Mouse (Mus musculus) heart, postnatal 14 days (tissue): ENCODE measurements at regions not wholly inside any gene's neighbourhood (a gene's known extent, or its start where the extent isn't known, plus 50 kb on each side); places are given as distances from the start of the nearest gene placed in this dataset.

Experiments used
- DNase-seq, 2 experiments: peaks; one replicate each; pipeline ENCODE4 v3.0.0; 2021 to 2022
- intact Hi-C: fragments of 180-260 bp; cut with DNase I; formaldehyde crosslinking; loops from one replicate; pipeline ENCODE4 v1.15.1; 2025

DNA sequence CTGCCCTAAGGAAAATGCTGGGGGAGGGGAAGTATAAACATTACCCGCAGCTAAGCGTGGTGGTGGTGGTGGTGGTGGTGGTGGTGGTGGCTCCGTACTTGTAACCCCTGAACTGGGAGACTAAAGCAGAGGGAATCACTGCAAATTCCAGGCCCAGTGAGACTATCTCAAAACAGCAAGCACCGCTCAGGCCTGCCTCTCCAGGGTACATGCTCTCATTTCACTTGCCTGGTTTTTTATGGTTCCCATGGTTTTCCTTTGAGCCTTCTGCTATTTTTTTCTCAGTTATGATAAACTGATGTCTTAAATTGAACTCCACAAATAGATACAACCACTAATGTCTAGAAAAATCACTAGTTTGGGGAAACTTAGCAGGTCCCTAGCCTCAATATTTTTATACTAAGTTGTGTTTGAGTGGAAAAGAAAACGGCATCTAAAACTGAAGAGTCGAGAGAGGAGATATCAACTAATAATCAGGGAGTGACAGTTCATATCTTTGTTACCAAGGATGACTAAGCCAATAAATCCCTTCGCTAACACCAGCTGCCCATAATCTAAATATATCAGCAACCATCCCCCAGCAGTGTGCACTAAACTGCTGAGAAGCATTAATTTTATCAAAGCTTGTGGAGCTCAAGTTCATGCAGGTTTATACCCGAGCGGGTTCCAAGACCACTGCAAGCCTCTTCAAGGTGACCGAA, 97.7 kb downstream of the Kctd12 start:
- no peak for DNase-seq
- intact Hi-C loops: loop anchor here (5.0 kb wide), 2 partner anchors 77 to 98 kb away; partner anchors contain the start of gene Kctd12

DNA sequence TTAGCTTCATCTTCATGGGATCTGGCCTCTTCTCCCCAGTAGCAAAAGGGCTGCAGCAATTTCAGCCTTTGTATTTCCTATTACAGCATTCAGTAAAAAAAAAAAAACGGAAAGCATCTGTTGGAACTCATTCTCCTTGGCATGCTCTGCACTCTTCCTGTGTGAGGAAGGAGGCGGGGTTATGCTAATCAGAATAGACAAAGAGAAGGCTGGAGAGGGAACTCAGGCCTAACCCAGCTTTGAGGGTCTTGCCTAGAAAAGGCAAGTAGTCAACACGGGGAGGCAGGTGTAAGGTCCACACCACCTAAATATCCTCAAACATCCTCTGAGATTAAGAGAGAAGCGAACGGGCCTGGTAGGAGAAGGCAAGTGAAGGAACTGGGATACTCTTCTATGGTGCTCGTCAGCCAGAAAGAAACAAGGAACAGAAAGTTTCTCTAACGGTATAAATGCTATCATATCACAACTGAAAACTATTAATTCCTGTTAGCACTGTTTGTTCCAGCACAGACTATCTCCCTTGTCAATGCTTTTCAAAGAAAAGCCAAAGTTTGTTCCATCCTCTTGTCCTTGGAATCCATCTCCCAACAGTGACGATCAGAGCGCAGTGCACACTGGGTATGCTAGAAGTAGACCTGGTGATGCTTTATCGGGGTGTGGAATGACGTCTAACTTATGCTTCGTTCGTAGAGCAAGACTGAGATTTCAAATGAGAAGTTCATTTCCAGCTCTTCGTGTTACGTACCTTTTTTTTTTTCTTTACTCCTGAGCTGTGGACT, 98.9 kb downstream of the Kctd12 start:
- peak; percentile 27 to 47 for DNase-seq
- intact Hi-C loops: loop anchor here (5.0 kb wide), 2 partner anchors 76 to 99 kb away; partner anchors contain the start of gene Kctd12

DNA sequence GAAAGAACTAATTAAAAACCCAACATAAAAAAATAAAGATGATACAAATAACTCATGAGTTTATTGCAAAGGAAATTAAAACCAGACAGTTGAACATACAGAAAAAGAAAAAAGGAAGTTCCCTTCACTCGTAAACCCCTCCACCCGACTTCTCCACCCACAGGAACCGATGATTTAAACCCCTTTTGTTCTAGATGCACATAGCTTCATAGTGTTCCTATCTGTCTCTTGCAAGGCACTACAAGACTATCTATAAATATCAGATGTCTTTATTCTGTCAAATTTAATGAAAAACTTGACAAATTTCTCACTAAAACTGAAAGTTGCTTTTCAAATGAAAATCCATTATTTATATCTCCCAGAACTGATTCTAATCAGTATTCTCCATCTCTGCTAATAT, 100.2 kb downstream of the Kctd12 start:
- intact Hi-C loops: loop anchor here (5.0 kb wide), 2 partner anchors 75 to 100 kb away; partner anchors contain the start of gene Kctd12
- no peak for DNase-seq

DNA sequence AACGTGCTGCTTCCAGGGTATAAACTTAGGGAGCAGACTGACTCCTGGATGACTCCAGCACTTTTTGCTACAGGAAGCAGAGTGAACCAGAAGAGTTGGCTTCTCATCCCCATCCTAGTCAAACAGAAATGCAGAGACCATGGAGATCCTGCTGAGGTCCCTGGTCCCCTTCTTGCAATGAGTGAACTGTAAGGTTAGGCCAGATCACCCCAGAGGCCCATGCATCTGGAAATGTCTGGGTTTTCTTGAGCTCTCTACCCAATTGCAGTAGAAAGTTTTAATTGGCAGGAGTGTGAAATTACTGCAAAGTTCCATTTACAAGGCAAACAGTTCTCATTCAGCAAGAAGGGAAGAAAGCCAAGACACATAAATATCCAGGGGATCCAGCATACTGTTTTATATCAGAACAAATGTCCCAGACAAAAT, 101.8 kb downstream of the Kctd12 start:
- intact Hi-C loops: loop anchor here (5.0 kb wide), 2 partner anchors 73 to 102 kb away; partner anchors contain the start of gene Kctd12
- no peak for DNase-seq

DNA sequence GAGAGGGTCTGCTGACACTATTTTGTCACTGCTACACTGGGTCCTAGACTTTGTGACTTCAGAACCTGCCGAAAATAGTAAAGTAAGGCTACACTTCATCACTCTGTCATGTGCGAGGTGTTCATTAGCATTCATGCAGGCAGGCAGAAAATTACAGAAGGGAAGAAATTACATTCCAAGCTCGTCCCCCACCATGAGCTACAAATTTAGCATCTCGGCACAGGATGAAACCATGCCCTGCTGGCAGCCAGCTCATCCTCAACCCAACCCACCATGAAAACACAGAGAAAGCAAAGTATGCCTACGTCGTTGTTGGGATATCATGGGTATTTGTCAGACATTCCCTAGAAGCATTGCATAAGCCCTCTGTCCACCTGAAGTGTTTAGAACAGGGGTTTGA, 103.9 kb downstream of the Kctd12 start:
- intact Hi-C loops: no loop called here
- DNase-seq: no peak

DNA sequence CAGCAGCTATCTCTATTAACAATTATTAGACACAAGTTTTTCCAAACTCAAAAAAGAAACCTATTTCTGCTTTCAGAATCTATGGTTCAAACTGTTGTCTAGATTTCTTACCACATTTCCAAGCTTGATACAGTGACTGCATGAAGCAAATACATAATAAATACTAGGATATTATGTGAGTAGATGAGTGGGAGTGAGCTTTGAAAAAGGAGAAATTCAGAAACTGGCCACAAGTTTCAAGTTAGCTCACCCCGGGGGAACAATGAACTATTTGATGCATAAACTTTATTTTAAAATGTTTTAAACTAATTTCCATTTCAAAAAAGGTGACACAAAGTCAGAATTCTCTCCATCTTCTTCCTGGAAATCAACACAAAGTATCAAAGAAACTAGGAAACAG, 114.3 kb downstream of the Kctd12 start:
- DNase-seq: no peak
- intact Hi-C loops: no loop called here

DNA sequence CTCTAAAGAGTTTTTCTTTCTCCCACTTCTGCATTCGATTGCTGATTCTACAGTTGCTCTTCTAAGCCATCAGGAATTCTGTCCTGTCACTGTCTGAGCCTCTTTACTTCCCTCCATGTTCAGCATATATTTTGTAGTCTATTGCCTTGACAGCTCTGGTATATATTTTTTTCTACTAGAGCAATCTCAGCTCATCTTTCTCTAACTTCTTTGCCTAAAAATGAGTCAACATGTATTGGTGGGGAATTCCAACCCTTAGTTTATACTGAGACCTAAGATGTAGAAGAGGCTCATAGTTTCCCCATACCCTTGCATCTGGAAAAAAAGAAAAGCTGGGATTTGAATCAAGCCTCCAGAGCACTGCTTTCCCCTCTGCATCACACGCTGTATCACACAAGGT, 114.7 kb downstream of the Kctd12 start:
- DNase-seq: no peak
- intact Hi-C loops: no loop called here

DNA sequence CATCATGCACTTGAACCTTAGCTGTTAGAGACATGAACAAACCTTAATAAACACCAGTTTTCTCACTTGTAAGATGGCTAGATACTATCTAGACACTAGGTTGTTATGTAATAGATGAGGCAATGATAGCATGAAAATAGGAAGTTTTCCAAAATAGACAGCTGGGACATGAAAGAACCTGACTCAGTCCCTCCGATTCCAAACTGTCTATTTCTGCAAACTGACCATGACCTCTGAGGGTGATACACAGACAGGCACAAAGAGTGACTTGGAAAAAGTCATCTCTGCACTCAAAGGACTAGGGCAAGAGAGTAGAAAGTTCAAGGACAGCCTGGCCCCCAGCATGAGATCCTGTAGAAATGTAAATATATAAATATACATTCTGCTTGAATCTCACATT, 115.9 kb downstream of the Kctd12 start:
- intact Hi-C loops: no loop called here
- DNase-seq: no peak

DNA sequence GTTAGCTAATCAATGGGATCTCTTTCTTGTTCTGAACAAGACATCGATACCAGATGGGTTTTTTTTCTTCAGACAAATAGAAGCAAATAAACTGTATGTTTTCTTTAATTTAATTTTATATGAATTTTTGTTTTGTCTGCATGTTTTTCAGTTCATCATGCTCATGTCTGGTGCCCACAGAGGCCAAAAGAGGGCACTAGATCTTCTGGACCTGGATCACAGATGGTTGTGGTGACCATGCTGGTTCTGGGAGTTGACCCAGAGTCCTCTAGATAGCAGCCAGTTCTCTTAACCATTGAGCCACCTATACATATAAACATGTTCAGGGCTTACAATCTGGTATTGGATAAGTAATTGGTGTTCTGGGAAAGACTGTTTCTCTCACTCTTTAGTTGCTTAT, 120.7 kb downstream of the Kctd12 start:
- intact Hi-C loops: no loop called here
- DNase-seq: no peak

DNA sequence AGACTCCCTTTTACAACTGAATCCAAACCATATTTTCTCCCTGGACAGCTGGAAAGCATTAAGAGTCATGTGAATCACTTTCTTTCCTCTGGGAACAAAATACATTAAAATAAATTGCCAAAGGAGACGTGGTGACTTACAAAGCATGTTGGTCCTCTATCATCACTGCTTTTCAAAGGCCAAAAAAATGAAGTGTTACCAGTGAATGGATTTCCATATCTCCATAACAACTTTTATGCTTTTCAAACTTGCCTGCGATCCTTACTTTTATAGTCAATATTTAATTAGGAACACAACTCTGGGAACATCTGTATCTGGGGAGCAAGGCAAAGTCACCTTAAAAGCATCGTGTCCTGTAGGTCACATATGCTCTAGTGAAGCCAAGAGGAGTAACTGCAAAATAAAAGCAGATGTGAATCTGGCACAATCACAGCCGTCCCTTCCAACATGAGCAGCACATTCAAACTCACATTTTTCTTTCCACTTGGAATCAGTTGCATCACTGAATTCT, 123.0 kb downstream of the Kctd12 start:
- peak; percentile 13 to 30 for DNase-seq
- intact Hi-C loops: no loop called here

DNA sequence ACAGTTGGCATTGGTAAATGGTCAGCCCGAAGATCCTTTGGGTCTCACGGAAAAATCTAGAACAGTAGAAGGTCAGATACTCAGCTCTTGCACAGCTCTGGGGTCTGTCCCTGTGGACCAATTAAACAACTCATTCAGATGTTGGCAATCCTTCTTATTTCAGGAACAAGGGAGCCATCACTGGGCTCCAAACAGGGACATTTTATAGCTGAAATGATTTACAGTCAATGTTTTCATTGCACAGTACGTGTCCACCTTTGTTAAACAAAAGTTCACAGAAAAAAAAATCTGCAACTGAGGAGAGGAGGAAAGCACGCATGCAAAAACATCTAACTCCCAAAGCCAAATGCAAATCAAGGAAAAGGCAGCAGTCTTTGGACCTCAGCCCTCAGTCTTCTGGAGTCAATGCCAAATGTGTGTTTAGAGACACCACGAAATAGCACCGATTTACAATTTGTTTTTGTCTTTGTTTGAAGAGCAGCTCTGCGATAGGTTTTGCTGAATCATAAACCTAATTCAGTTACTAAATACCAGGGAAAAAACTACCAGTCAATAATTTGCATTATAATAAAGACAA, 127.1 kb downstream of the Kctd12 start:
- intact Hi-C loops: no loop called here
- no peak for DNase-seq

DNA sequence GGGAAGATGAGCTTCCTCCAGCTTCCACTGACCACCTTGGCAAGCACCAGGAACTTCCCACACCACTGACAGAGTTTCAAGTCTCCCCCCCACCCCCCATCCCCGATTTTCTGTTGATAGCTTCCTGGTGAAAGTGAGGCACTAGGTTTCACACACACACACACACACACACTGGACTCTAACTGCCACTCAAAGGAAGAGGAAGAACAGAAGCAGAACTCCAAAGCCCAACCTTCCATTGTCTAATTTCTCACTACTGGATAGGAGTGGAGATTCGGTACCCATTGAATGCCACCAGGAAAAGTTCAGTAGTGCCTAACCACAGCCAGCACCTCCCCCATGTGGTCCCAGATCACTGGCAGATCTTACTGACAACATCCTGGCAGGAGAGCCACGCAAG, 138.7 kb downstream of the Kctd12 start:
- no peak for DNase-seq
- intact Hi-C loops: no loop called here

DNA sequence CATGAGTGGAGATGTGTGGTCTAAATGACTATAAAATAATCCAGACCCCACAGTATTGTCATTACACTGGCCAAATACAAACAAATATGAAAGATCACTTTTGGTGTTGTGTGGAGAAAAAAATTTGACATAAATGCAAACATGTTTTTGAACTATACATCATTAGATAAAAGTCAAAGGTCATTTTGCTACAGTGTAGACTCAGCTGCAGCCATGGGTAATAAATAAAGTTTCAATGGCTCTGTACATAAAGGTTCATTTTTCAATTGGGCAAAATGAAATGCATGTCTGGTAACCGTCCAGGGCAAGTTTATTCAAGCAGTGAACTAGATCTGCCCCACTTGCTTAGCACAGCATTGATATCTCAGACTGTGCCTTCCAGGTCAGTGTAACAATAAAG, 144.8 kb downstream of the Kctd12 start:
- no peak for DNase-seq
- intact Hi-C loops: no loop called here

DNA sequence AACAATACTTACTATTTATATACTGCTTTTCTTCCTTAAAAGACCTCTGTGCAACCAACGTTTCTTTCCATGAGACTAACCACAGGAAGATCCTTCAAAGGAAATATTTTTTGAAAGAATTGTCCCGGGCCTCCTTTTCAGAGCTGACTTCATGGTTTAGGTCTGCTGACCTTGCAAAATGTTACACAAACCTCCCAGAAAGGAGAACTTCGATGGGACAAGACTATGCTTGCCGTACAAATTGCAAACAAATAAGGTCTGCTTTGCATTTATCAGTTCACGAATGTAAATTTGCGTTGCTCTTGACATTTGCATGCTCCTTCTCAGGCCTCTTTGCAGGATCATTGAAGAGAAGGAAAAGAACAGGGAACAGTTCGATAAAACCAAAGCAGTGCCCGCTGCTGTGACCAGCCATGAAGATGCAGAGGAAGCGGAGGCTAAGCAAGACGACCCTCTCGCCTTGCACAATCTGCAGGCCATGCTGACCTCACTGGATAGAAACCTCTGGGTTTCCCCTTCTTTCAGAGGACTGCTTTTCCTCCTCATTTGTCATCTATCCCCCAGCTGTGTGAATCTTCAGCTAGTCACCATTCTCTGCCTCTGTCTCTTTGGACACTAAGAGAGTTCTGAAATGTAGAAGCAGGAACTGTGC, 147.2 kb downstream of the Kctd12 start:
- DNase-seq: no peak
- intact Hi-C loops: no loop called here

DNA sequence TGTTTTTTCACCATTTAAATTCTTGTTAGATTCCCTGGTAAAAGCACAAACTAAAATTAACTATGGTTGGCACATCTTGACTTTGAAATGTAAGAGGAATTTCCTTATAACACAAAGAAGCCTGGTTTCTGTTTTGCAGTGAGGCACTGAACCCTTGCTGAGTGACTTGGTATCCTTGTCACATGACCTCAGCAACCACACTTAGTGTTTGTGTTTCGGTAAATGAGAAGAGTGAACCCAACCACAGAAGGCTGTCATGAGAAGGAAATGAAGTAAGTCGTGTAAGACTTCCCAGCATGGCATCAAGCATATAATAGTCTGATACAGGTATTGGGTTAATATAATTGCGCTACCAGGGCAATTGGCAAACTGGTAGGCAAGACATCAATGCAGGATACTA, 154.0 kb downstream of the Kctd12 start:
- no peak for DNase-seq
- intact Hi-C loops: loop anchor here (5.0 kb wide), 1 partner anchor 144 kb away; no protein-coding TSS in a partner anchor

DNA sequence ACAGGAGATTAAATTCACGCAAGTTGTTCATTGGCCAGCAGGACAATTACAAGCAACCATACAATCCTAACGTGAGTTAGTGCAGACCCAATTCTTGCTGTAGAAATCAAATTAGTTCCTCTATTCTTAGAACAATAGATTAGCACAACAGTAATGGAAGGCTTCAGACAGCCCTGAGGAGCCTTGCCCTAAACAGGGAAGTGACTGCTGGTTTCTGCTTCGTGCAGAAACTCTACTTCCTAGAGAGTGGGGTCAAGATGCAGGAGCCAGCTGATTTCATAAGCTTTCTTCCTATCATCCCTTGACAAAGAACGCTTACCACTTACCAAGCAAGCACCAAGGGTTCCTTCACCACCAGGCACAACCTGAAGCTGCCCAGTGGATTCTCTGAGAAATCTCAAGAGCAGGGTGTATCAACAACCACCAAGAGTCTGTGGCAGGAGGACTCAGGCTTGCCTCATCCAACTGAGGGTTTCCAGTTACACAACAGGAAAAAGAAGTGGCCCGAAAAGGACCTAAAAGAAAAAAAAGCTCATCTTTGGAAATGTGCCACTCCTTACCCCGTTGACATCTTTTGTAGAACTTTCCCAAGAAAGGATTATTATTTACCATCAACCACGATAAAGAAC, 154.6 kb downstream of the Kctd12 start:
- no peak for DNase-seq
- intact Hi-C loops: loop anchor here (5.0 kb wide), 1 partner anchor 144 kb away; no protein-coding TSS in a partner anchor

DNA sequence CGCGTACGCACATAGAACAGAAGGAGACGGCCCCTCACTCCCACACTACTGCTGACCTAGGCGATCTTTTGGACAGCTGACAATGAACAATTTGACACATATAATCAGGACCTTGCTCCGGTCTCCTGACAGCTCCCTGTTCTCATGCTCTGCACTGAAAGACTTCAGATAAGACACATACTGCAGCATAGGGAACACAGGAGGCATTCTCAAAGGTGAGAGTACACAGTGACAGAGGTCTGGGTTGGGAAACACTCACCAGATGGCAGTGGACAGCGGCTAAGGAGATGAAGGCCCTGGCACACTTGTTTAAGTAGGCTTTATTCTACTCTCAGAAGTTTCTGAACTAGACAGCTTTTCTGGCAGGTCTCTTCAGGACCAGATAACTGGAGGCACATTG, 156.9 kb downstream of the Kctd12 start:
- intact Hi-C loops: loop anchor here (5.0 kb wide), 1 partner anchor 147 kb away; no protein-coding TSS in a partner anchor
- DNase-seq: no peak

DNA sequence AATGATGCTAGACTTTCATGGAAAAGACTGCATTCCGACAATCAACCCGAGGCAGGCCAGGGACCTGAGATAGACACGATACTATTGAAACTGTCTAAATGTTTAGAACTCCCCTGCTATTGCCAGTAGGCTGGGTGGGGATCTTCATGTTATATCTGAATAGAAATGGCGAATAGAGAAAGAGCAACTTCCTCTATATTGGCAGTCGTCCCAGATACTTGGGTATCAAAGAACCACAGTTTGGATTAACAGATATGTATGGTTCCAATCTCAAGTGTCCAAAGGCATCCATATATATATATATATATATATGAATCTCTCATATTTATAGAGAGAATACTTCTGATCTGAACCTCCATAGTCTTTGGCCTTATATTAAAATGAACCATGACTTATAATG, 161.8 kb downstream of the Kctd12 start:
- no peak for DNase-seq
- intact Hi-C loops: no loop called here

DNA sequence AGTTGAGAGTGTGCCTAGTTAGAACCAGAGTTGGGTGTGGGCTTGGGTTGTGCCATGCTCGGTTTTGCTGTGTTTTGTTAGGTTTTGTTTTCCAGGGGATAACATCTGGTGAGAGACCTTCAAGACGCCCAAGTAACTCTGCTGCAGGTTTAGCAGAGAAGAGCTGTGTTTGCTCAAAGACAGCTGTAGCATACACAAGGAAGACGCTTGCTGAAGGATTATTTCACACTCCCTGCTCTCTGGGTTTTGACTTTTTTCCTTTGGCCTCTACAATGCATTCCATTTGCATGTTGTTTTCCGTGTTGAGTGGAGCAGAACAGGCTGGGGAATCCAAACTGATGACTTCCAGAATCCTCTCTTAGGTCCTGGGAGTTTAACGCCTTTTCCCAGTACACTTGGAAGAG, 170.8 kb downstream of the Kctd12 start:
- peak in 1 of 2 experiments; percentile 23 for DNase-seq
- intact Hi-C loops: loop anchor here (5.0 kb wide), 1 partner anchor 86 kb away; no protein-coding TSS in a partner anchor

DNA sequence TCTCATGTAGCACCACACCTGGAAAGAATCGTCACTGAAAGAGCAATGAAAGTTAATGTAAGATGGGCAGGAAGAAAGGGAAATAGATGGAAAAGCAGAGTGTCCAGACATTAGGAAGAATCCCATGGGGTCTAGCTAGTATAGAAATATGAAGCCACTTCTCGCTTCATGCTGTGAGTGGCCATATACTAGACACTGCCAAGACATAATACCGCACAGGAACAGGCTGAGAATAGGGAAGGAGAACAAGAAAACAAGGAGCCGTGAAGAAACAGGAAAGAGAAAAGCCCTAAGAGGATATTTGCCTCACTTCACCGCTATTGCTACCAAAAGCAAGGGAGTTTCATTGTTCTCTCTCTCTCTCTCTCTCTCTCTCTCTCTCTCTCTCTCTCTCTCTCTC, 171.4 kb downstream of the Kctd12 start:
- intact Hi-C loops: loop anchor here (5.0 kb wide), 1 partner anchor 86 kb away; no protein-coding TSS in a partner anchor
- DNase-seq: no peak
